Mouse (Mus musculus) embryonic facial prominence, embryonic 12.5 days (tissue): Measurements from ENCODE around the gene Mtmr6. TPM values are rescaled to one million over a fixed set of nuclear protein-coding genes. Genes with fewer than 3 reads are reported as not detected.

Source experiments
- ATAC-seq: fragments of 200-750 bp; cut with Nextera tagmentation; 2 replicates; pipeline ENCODE4 v1.8.0; 2017; ENCODE audit not compliant: insufficient number of reproducible peaks, insufficient read depth, low FRiP score, low TSS enrichment
- H3K27ac ChIP-seq: fragments of 300-500 bp; sonication (generic); 2 replicates; pipeline ENCODE4 v1.5.1; 2016; ENCODE audit warnings: mild to moderate bottlenecking
- H3K27me3 ChIP-seq: fragments of 300-500 bp; sonication (generic); 2 replicates; pipeline ENCODE4 v1.6.1; 2016; ENCODE audit warnings: mild to moderate bottlenecking, moderate library complexity
- H3K36me3 ChIP-seq: fragments of 300-500 bp; sonication (generic); 2 replicates; pipeline ENCODE4 v1.6.1; 2016; ENCODE audit warnings: mild to moderate bottlenecking
- H3K4me1 ChIP-seq: fragments of 300-500 bp; sonication (generic); 2 replicates; pipeline ENCODE4 v1.6.1; 2016
- H3K4me2 ChIP-seq: fragments of 300-500 bp; sonication (generic); replicated peaks from 2 replicates; pipeline ENCODE4 v1.6.1; 2016; ENCODE audit warnings: mild to moderate bottlenecking, moderate library complexity
- H3K4me3 ChIP-seq: fragments of 300-500 bp; sonication (generic); 2 replicates; pipeline ENCODE4 v1.5.1; 2016; ENCODE audit warnings: mild to moderate bottlenecking
- H3K9ac ChIP-seq: fragments of 300-500 bp; sonication (generic); 2 replicates; pipeline ENCODE4 v1.6.1; 2016; ENCODE audit warnings: mild to moderate bottlenecking, moderate library complexity
- H3K9me3 ChIP-seq: fragments of 300-500 bp; sonication (generic); 2 replicates; pipeline ENCODE4 v1.6.1; 2016; ENCODE audit warnings: mild to moderate bottlenecking, moderate library complexity
- WGBS: fragments of 180-500 bp; shearing (Covaris S2); methylation state at CpG from one replicate; pipeline ENCODE4 v1.1.7; 2016; 5-methylcytosine and 5-hydroxymethylcytosine counted together
- polyA plus RNA-seq: library from polyadenylated mRNA; unstranded; fragments of >200 nt; fragmentation: Nextera tagmentation; extraction: Ambion mirVana; gene quantifications from 2 replicates; pipeline ENCODE4 v1.2.1, GENCODE M21; 2016

Gene Mtmr6
- polyA plus RNA-seq, 1 experiment from 2014 or later, result 35.8 TPM

GRCm38 (mm10) chr14:60256356-60256755, 8.7 kb upstream of the Mtmr6 start:
- H3K4me2 ChIP-seq, result no peak overlapping the region
- H3K27ac ChIP-seq, result 0 out of 2 replicates have a peak overlapping the region, but pooled peaks have one; percentile 25
- no peak for ATAC-seq
- 30% methylated on average over 3 of the region's 3 CpGs for WGBS
- no peaks in the 10 kb centered on the region for H3K36me3 ChIP-seq
- H3K4me3 ChIP-seq, result no peak overlapping the region
- no peaks in the 10 kb centered on the region for H3K27me3 ChIP-seq
- peaks cover 3% of the 10 kb centered on the region; the same call in 1 of the 2 replicates for H3K4me1 ChIP-seq
- H3K9me3 ChIP-seq, result no peaks in the 10 kb centered on the region
- H3K9ac ChIP-seq, result no peak overlapping the region

- peaks cover 3% of the 10 kb centered on the region; the same call in 1 of the 2 replicates for H3K4me1 ChIP-seq
- no peak overlapping the region for H3K27ac ChIP-seq
- H3K4me3 ChIP-seq, result no peak overlapping the region
- no peak for ATAC-seq
- no peak overlapping the region for H3K4me2 ChIP-seq
- H3K36me3 ChIP-seq, result no peaks in the 10 kb centered on the region
- H3K9ac ChIP-seq, result no peak overlapping the region
- H3K9me3 ChIP-seq, result no peaks in the 10 kb centered on the region
- WGBS, result 76% methylated on average over 4 of the region's 4 CpGs
- no peaks in the 10 kb centered on the region for H3K27me3 ChIP-seq
Measured at GRCm38 (mm10) chr14:60257101-60257500, 7.9 kb upstream of the Mtmr6 start.

GRCm38 (mm10) chr14:60257851-60258250, 7.2 kb upstream of the Mtmr6 start:
- no peak overlapping the region for H3K9ac ChIP-seq
- no peaks in the 10 kb centered on the region for H3K9me3 ChIP-seq
- WGBS, result 93% methylated on average over 1 of the region's 1 CpGs

GRCm38 (mm10) chr14:60262316-60262715, 2.7 kb upstream of the Mtmr6 start:
- no peaks in the 10 kb centered on the region for H3K9me3 ChIP-seq
- no peaks in the 10 kb centered on the region for H3K27me3 ChIP-seq
- H3K4me2 ChIP-seq, result no peak overlapping the region
- H3K36me3 ChIP-seq, result no peaks in the 10 kb centered on the region
- H3K9ac ChIP-seq, result no peak overlapping the region
- H3K27ac ChIP-seq, result no peak overlapping the region
- 77% methylated on average over 7 of the region's 7 CpGs for WGBS
- no peak overlapping the region for H3K4me3 ChIP-seq
- peaks cover 14% of the 10 kb centered on the region for H3K4me1 ChIP-seq
- ATAC-seq, result no peak

More at GRCm38 (mm10) chr14:60257851-60258250, 7.2 kb upstream of the Mtmr6 start:
- ATAC-seq, result no peak
- no peak overlapping the region for H3K4me3 ChIP-seq
- no peaks in the 10 kb centered on the region for H3K27me3 ChIP-seq
- no peaks in the 10 kb centered on the region for H3K36me3 ChIP-seq
- no peaks in the 10 kb centered on the region for H3K4me1 ChIP-seq
- H3K27ac ChIP-seq, result no peak overlapping the region
- H3K4me2 ChIP-seq, result no peak overlapping the region

GRCm38 (mm10) chr14:60269333-60269732, 4.3 kb downstream of the Mtmr6 start:
- 86% methylated on average over 6 of the region's 6 CpGs for WGBS
- Histone ChIP-seq H3K27me3 (no peaks in the 10 kb centered on the region), H3K4me1 (peaks cover 14% of the 10 kb centered on the region), H3K9ac (no peak overlapping the region), H3K4me3 (no peak overlapping the region), H3K9me3 (no peaks in the 10 kb centered on the region), H3K27ac (no peak overlapping the region), H3K4me2 (no peak overlapping the region), H3K36me3 (no peaks in the 10 kb centered on the region)
- no peak for ATAC-seq

- H3K4me1 ChIP-seq, result no peaks in the 10 kb centered on the region
- no peak overlapping the region for H3K4me2 ChIP-seq
- no peak overlapping the region for H3K9ac ChIP-seq
- H3K4me3 ChIP-seq, result no peak overlapping the region
- no peaks in the 10 kb centered on the region for H3K9me3 ChIP-seq
- 74% methylated on average over 6 of the region's 6 CpGs for WGBS
- no peak overlapping the region for H3K27ac ChIP-seq
- no peaks in the 10 kb centered on the region for H3K36me3 ChIP-seq
- no peak for ATAC-seq
- H3K27me3 ChIP-seq, result no peaks in the 10 kb centered on the region
Measured at GRCm38 (mm10) chr14:60273346-60273745, 8.3 kb downstream of the Mtmr6 start.

- Histone ChIP-seq H3K9me3 (no peaks in the 10 kb centered on the region), H3K4me1 (no peaks in the 10 kb centered on the region), H3K27ac (no peak overlapping the region), H3K4me2 (no peak overlapping the region), H3K4me3 (no peak overlapping the region), H3K36me3 (no peaks in the 10 kb centered on the region), H3K9ac (no peak overlapping the region), H3K27me3 (no peaks in the 10 kb centered on the region)
- no peak for ATAC-seq
- 84% methylated on average over 7 of the region's 7 CpGs for WGBS
Measured at GRCm38 (mm10) chr14:60275301-60276276, 10.6 kb downstream of the Mtmr6 start.

- no peaks in the 10 kb centered on the region for H3K4me1 ChIP-seq
- H3K36me3 ChIP-seq, result peaks cover 18% of the 10 kb centered on the region; the same call in 1 of the 2 replicates
- H3K9ac ChIP-seq, result no peak overlapping the region
- no peak overlapping the region for H3K4me3 ChIP-seq
- H3K27ac ChIP-seq, result no peak overlapping the region
- WGBS, result 90% methylated on average over 7 of the region's 7 CpGs
- H3K27me3 ChIP-seq, result no peaks in the 10 kb centered on the region
- no peak for ATAC-seq
- no peaks in the 10 kb centered on the region for H3K9me3 ChIP-seq
- no peak overlapping the region for H3K4me2 ChIP-seq
Measured at GRCm38 (mm10) chr14:60286194-60286863, 21.3 kb downstream of the Mtmr6 start.

GRCm38 (mm10) chr14:60290363-60290762, 25.3 kb downstream of the Mtmr6 start:
- H3K36me3 ChIP-seq, result peaks cover 18% of the 10 kb centered on the region
- 91% methylated on average over 4 of the region's 4 CpGs for WGBS
- H3K4me3 ChIP-seq, result no peak overlapping the region
- no peak overlapping the region for H3K27ac ChIP-seq
- no peaks in the 10 kb centered on the region for H3K27me3 ChIP-seq
- H3K4me1 ChIP-seq, result no peaks in the 10 kb centered on the region
- no peak for ATAC-seq
- H3K9ac ChIP-seq, result no peak overlapping the region
- H3K9me3 ChIP-seq, result no peaks in the 10 kb centered on the region
- H3K4me2 ChIP-seq, result no peak overlapping the region

GRCm38 (mm10) chr14:60295531-60295930, 30.5 kb downstream of the Mtmr6 start:
- Histone ChIP-seq H3K9ac (no peak overlapping the region), H3K27ac (no peak overlapping the region), H3K27me3 (no peaks in the 10 kb centered on the region), H3K9me3 (no peaks in the 10 kb centered on the region), H3K36me3 (peaks cover 18% of the 10 kb centered on the region), H3K4me2 (no peak overlapping the region), H3K4me3 (no peak overlapping the region), H3K4me1 (no peaks in the 10 kb centered on the region)
- ATAC-seq, result no peak
- WGBS, result 86% methylated on average over 1 of the region's 1 CpGs

GRCm38 (mm10) chr14:60300224-60300991, 35.4 kb downstream of the Mtmr6 start:
- no peak overlapping the region for H3K4me2 ChIP-seq
- H3K4me1 ChIP-seq, result no peaks in the 10 kb centered on the region
- no peak overlapping the region for H3K4me3 ChIP-seq
- no peaks in the 10 kb centered on the region for H3K9me3 ChIP-seq
- no peak overlapping the region for H3K27ac ChIP-seq
- WGBS, result 72% methylated on average over 14 of the region's 14 CpGs
- H3K36me3 ChIP-seq, result peaks cover 12% of the 10 kb centered on the region
- no peak overlapping the region for H3K9ac ChIP-seq
- H3K27me3 ChIP-seq, result no peaks in the 10 kb centered on the region
- no peak for ATAC-seq
